Mouse (Mus musculus): Measurements from ENCODE around the gene Fancf. TPM values are rescaled to one million over a fixed set of nuclear protein-coding genes. Genes with fewer than 3 reads are reported as not detected.
A peak's percentile ranks its signal among the peaks of the same experiment; 100 is the strongest.

Fancf gene
- total RNA-seq, 2 experiments from 2014 or later = 3.7 to 4.9 TPM

- DNase-seq = peak; percentile 20
Observed at GRCm38 (mm10) chr7:51831917-51832316, 30.1 kb downstream of the Fancf start.

DNA sequence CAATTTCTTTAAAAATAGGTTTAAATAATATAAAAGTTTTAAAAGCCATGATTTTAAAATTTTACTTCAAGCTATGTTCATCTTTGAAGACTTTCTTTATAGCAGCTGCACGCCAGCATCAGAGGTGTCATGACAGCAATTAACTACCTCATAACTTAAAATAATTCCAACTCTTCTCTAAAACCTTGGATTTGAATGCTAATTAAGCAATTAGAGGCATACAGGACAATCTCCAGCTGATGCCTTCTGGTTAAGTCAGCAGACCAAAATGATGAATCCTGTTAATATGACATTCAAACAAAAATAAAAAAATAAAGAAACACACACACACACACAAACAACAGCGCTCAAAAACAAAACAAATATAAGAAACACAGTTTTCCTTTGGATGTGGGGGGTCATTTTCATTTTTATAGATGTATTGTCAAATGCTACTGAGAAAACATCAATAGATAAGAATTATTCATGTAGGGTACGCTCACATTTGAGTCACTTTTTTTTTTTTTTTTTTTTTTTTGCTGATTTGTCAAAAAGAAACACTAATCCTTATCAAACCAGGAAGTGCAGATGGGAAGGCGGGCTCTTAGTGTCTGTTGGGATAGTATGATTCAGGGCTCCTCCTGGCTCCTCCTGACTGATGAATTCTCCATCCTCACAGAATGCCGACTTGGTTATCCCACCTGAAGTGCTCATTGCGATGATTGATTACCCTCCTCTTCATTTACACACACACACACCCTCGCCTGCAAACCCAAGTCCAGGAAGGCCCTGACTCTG lies 38.3 kb downstream of the Fancf start:
- no peak for DNase-seq

DNA sequence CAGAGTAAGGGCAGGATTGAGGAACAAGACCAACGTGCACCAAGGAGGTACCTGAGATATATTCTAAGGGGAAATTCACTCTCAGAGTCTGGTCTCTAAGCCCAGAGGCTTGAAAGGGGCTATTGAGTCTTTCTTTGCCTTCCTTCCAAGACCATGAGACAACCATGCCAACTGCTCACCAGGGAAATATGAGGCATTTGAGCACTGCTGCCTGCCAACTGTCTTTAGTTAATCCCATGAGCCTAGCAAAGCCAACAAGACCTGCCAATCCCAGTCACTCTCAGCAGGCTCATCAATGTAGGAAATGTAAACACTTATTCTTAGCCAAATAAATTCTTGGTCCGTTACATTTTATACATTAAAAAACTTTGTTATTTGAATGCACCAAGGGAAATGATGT lies 40.6 kb downstream of the Fancf start:
- no peak for DNase-seq

DNA sequence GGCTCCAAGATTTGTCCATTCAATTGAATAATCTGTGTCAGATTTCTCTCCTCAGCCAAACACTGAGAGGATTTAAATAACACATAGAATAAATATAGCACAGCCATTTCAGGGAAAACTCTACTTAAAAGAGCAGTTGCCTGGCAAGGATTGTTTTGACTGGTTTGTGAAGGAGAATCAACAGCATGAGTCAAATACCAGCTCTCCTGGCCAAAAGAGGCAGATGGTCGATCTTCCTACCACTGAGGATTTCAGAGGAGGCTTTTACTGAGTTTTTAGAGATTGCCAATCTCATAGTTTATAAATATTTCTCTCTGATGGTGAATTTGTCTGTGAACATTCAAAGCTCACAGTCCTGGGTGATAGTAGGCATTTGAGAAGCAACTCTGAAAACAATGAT lies 42.2 kb downstream of the Fancf start:
- DNase-seq = no peak

GRCm38 (mm10) chr7:51818251-51818974 lies 43.7 kb downstream of the Fancf start:
- DNase-seq = no peak

GRCm38 (mm10) chr7:51816283-51816839 lies 45.7 kb downstream of the Fancf start:
- DNase-seq = no peak

DNA sequence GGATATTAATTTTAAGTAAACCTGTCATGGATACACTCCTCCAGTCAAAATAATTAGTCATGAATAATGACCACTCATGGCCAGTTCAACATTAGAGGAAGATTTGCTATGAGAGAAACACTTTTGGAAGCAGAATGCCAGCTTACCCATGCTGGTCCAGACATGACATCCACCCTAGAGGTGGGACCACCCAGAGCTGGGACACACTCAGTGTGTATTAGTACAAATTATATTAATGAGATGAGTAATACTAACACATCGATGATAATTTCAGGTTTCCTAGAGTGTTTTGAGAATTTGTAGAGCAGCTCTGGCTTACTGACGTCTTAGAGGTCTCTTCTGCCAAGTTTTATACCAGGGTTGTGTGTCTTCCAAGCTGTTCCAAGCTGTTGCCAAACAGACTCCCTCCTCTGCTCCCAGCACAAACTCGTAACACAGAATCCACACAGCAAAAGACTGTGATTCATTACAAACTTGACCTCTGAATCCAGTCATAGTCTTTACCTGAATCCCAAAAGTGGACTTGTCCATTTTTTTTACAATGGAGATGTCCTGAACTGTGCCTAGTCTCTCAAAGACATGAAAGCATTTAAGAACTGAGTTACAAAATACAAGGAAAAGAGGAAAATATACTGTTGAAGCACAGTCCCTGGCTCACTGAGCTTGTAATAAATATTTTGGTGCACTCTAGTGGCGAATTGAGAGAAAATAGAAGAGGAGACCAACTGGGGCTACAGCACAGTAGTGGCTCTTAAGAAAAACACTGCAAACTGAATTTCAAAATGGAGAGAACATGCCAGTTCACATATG lies 46.4 kb downstream of the Fancf start:
- no peak for DNase-seq

Other genes starting within 250 kb of the Fancf start
- not detected for gene Slc17a6, start 240.3 kb downstream of the Fancf start, total RNA-seq (2021)
- 10 to 100 TPM; 12.9 to 16.4 TPM for gene Gas2, start 252 bp downstream of the Fancf start, total RNA-seq (2021)
- 1 to 10 TPM; 7.8 to 9.2 TPM for gene Svip, start 143.8 kb upstream of the Fancf start, total RNA-seq (2021)
- gene 1700015G11Rik, start 153.5 kb upstream of the Fancf start, total RNA-seq (2021) = not detected